Mouse (Mus musculus): ENCODE measurements around the gene Gngt2.
A peak's percentile ranks its signal among the peaks of the same experiment; 100 is the strongest.

DNA sequence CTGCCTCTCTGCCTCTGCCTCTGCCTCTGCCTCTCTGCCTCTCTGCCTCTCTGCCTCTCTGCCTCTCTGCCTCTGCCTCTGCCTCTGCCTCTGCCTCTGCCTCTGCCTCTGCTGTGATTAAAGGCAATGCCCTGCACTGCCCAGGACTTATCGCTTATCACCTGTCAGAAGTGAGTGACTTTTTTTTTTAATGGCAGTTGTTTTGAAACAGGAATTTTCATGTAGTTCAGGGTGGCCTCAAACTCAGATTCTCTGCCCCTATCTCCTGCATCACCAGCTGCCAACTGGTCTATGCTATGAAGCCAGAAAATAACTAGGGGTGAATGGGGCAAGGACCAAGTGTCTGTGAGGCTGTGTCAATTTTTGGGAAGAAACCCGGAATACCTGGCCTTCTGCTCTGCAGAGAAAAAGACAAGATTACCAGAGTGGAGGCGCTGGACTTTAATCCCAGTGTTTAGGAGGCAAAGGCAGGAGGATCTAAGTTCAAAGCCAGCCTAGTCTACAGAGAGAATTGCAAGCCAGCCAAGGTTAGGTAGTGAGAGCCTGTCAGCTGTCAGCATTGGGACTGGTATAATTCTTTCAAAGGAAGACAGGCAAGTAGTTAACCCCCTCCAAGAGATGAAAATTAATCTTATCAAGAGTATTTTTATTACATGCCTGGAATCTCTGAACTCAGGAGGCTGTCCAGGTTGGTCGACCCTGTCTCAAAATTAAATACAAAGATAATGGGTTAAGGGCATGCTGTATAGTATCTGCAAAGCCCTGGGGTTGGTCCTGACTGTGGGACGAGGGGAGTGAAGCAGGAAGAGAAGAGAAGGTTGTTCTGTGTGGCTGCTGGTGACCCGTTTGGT lies 10.5 kb upstream of the Gngt2 start:
- TF ChIP-seq EP300 (IDR thresholded peaks at IDR 0.05; ENCODE audit: low read depth) = peak; percentile 37; the same call in 1 of the 2 replicates
- no peak for TF ChIP-seq CTCF (IDR thresholded peaks at IDR 0.05; ENCODE audit: low read depth)

Data from liver, postnatal 0 days (tissue).